Mouse (Mus musculus) liver, adult (tissue): ENCODE results near the gene Gxylt1.

ENCODE experiments used
- GATA4 ChIP-seq: IDR thresholded peaks from 2 replicates; pipeline ENCODE4 v1.6.1; 2014; ENCODE audit warnings: mild to moderate bottlenecking, low read length; ENCODE audit not compliant: insufficient replicate concordance

Gxylt1 gene

GRCm38 (mm10) chr15:93267479-93267878, 7.5 kb downstream of the Gxylt1 start:
- TF ChIP-seq GATA4, result no peak

GRCm38 (mm10) chr15:93266361-93266760, 8.6 kb downstream of the Gxylt1 start:
- TF ChIP-seq GATA4, result no peak

- no peak for TF ChIP-seq GATA4
Observed at GRCm38 (mm10) chr15:93265728-93266127, 9.3 kb downstream of the Gxylt1 start.

GRCm38 (mm10) chr15:93265231-93265630, 9.7 kb downstream of the Gxylt1 start:
- TF ChIP-seq GATA4, result no peak

GRCm38 (mm10) chr15:93264221-93264620, 10.8 kb downstream of the Gxylt1 start:
- no peak for TF ChIP-seq GATA4

- TF ChIP-seq GATA4, result no peak
Observed at GRCm38 (mm10) chr15:93263566-93263965, 11.4 kb downstream of the Gxylt1 start.

GRCm38 (mm10) chr15:93262818-93263217, 12.2 kb downstream of the Gxylt1 start:
- no peak for TF ChIP-seq GATA4

GRCm38 (mm10) chr15:93262274-93262673, 12.7 kb downstream of the Gxylt1 start:
- TF ChIP-seq GATA4, result no peak

GRCm38 (mm10) chr15:93259933-93260332, 15.0 kb downstream of the Gxylt1 start:
- no peak for TF ChIP-seq GATA4

GRCm38 (mm10) chr15:93255295-93255694, 19.7 kb downstream of the Gxylt1 start:
- TF ChIP-seq GATA4, result no peak

GRCm38 (mm10) chr15:93253172-93253571, 21.8 kb downstream of the Gxylt1 start:
- no peak for TF ChIP-seq GATA4

- TF ChIP-seq GATA4, result no peak
Observed at GRCm38 (mm10) chr15:93252396-93252795, 22.6 kb downstream of the Gxylt1 start.

GRCm38 (mm10) chr15:93251553-93252250, 23.3 kb downstream of the Gxylt1 start:
- no peak for TF ChIP-seq GATA4

- no peak for TF ChIP-seq GATA4
Observed at GRCm38 (mm10) chr15:93243202-93243601, 31.8 kb downstream of the Gxylt1 start.

GRCm38 (mm10) chr15:93229028-93229427, 46.0 kb downstream of the Gxylt1 start:
- TF ChIP-seq GATA4, result no peak

GRCm38 (mm10) chr15:93228375-93228774, 46.6 kb downstream of the Gxylt1 start:
- TF ChIP-seq GATA4, result no peak

GRCm38 (mm10) chr15:93227764-93228079, 47.3 kb downstream of the Gxylt1 start:
- TF ChIP-seq GATA4, result no peak
